10 mouse cellular contexts compared by ENCODE assay signal in the genomic region with DNA sequence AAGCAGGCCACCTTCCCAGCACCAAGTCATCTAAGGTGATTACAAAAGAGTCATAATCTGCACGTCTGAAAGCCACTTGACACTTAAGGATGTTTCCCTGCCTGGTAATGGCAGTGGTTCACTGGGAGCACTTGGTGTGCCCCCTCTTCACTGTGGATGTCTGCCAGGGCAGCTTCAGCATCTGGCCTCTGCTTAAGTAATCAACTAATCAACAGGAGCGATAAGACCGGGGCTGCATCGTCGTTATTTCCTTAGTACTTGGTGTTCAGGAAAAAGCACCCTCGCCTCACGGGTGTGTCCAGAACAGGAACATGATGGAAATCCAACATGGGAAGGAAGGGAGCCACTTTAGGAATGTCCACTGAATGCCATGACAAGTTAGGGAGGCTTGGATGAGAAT.
DNase-seq lines count a peak whose midpoint lies in the region; TF ChIP-seq lines count a peak whose summit lies in the region.
"Had no signal": no experiment of that assay in that cellular context is flagged by ENCODE, and none has a peak within 500 bp of the region (broad histone marks: within the 10 kb centered on the region; RNA-seq: fewer than 3 reads in every experiment).

No protein-coding gene starts in this region.

- H3K4me3 ChIP-seq in gastrocnemius, adult 2 months = no peak overlapping the region
- H3K4me3 ChIP-seq: erythroblast, embryonic 14.5 days; limb, embryonic 15.5 days had no signal

- intact Hi-C loops in gastrocnemius, adult 2 months (cut with DNase I) = loop anchor here (2.0 to 10.0 kb wide), 3 partner anchors 97 to 363 kb away; a partner anchor contains a TSS

- H3K27ac ChIP-seq in gastrocnemius, adult 2 months = peak overlapping the region; percentile 82
- H3K27ac ChIP-seq: limb, embryonic 15.5 days had no signal

- DNase-seq in kidney, adult 11 months = peak; percentile 45
- no peak for DNase-seq in kidney, postnatal 10 days
- DNase-seq in gastrocnemius, adult 2 months = peak; percentile 38
- DNase-seq in heart, postnatal 4 days = peak; percentile 46
- DNase-seq in lung, postnatal 4 days = peak; percentile 50 to 65
- no peak for DNase-seq in spleen, postnatal 10 days (ENCODE audit: low spot score in 2 of 2)
- no peak for DNase-seq in layer of hippocampus, postnatal 10 days (ENCODE audit: low spot score in 2 of 2)
- DNase-seq: spleen, adult 18-20 months had no signal

- TF ChIP-seq CTCF in gastrocnemius, adult 2 months (IDR thresholded peaks at IDR 0.05) = no peak

Comparison
In these comparisons a context has a peak if more than half of its experiments do, and no peak if none do; other contexts are left out.
1. DNase-seq: peak in kidney, adult 11 months (single experiment), gastrocnemius, adult 2 months (single experiment), heart, postnatal 4 days (single experiment) and lung, postnatal 4 days (2 of 2); none in kidney, postnatal 10 days (single experiment), spleen, postnatal 10 days (0 of 2) and layer of hippocampus, postnatal 10 days (0 of 2).